Mouse (Mus musculus) MEL (cell line): Measurements from ENCODE around the gene Spef1. TPM values are rescaled to one million over a fixed set of nuclear protein-coding genes. Genes with fewer than 3 reads are reported as not detected.

Experiments
- DNase-seq: peaks from one replicate; pipeline ENCODE4 v3.0.0; 2011; ENCODE audit warnings: low read depth, low spot score
- H3K27ac ChIP-seq: 2 replicates; pipeline ENCODE4 v1.5.1; 2012; ENCODE audit warnings: low read depth, mild to moderate bottlenecking, control low read depth, low read length, moderate library complexity; ENCODE audit not compliant: control insufficient read depth
- H3K27me3 ChIP-seq, 2 experiments: fragments of 150-350 bp in 1 of 2; sonication (generic) in 1 of 2; 2 replicates each; pipeline ENCODE4 v1.6.1; 2012; ENCODE audit warnings: low read length in 2 of 2, mild to moderate bottlenecking in 2 of 2, improper control_type of control experiment in 1 of 2, moderate library complexity in 1 of 2; ENCODE audit not compliant: insufficient read depth in 2 of 2, control insufficient read depth in 1 of 2
- H3K36me3 ChIP-seq, 2 experiments: 2 replicates each; pipeline ENCODE4 v1.6.1; 2012 to 2014; ENCODE audit warnings: low read length in 2 of 2, improper control_type of control experiment in 1 of 2, inconsistent platforms in 1 of 2, mild to moderate bottlenecking in 1 of 2; ENCODE audit not compliant: insufficient read depth in 2 of 2, control insufficient read depth in 1 of 2
- H3K4me1 ChIP-seq, 2 experiments: fragments of 150-350 bp in 1 of 2; sonication (generic) in 1 of 2; 2 replicates each; pipeline ENCODE4 v1.6.1; 2012; ENCODE audit warnings: low read length in 2 of 2, improper control_type of control experiment in 1 of 2, mild to moderate bottlenecking in 1 of 2; ENCODE audit not compliant: insufficient read depth in 2 of 2, control insufficient read depth in 1 of 2
- H3K4me3 ChIP-seq, 2 experiments: fragments of 150-350 bp in 1 of 2; sonication (generic) in 1 of 2; 2 replicates each; pipeline ENCODE4 v1.5.1; 2012; ENCODE audit warnings: low read depth in 2 of 2, low read length in 2 of 2, mild to moderate bottlenecking in 2 of 2, moderate library complexity in 2 of 2, control low read depth in 1 of 2, improper control_type of control experiment in 1 of 2; ENCODE audit not compliant: control insufficient read depth in 1 of 2, insufficient read depth in 1 of 2
- H3K79me2 ChIP-seq: 2 replicates; pipeline ENCODE4 v1.6.1; 2012; ENCODE audit warnings: mild to moderate bottlenecking, low read length, moderate library complexity; ENCODE audit not compliant: control insufficient read depth, poor library complexity, insufficient read depth
- H3K9ac ChIP-seq: 2 replicates; pipeline ENCODE4 v1.6.1; 2012; ENCODE audit warnings: low read depth, mild to moderate bottlenecking, control low read depth, low read length, moderate library complexity; ENCODE audit not compliant: control insufficient read depth, poor library complexity, severe bottlenecking
- H3K9me3 ChIP-seq: fragments of 150-350 bp; sonication (generic); replicated peaks from 2 replicates; pipeline ENCODE4 v1.6.1; 2012; ENCODE audit warnings: mild to moderate bottlenecking, low read length, improper control_type of control experiment, moderate library complexity; ENCODE audit not compliant: insufficient read depth
- BHLHE40 ChIP-seq: IDR thresholded peaks from 2 replicates; pipeline ENCODE4 v1.6.1; 2012; ENCODE audit warnings: low read depth, mild to moderate bottlenecking, inconsistent platforms, low read length, improper control_type of control experiment, borderline replicate concordance
- CHD1 ChIP-seq: IDR thresholded peaks from 2 replicates; pipeline ENCODE4 v1.6.1; 2012; ENCODE audit warnings: low read depth, mild to moderate bottlenecking, inconsistent platforms, low read length, improper control_type of control experiment
- CHD2 ChIP-seq: IDR thresholded peaks from 2 replicates; pipeline ENCODE4 v1.6.1; 2011; ENCODE audit warnings: low read length, improper control_type of control experiment
- CTCF ChIP-seq, 3 experiments: IDR thresholded peaks in 2 of 3; conservative IDR thresholded peaks in 1 of 3; 2 replicates each; pipeline ENCODE4 v1.5.1; 2011 to 2012; ENCODE audit warnings: low read length in 3 of 3, low read depth in 2 of 3, mild to moderate bottlenecking in 2 of 3, improper control_type of control experiment in 1 of 3, inconsistent platforms in 1 of 3, mixed read lengths in 1 of 3, moderate library complexity in 1 of 3; ENCODE audit not compliant: control insufficient read depth in 1 of 3, insufficient read depth in 1 of 3, poor library complexity in 1 of 3, severe bottlenecking in 1 of 3
- E2F4 ChIP-seq: IDR thresholded peaks from 2 replicates; pipeline ENCODE4 v1.6.1; 2011; ENCODE audit warnings: low read depth, low read length, improper control_type of control experiment, borderline replicate concordance
- ELF1 ChIP-seq: IDR thresholded peaks from 2 replicates; pipeline ENCODE4 v1.6.1; 2014; ENCODE audit warnings: low read depth, mild to moderate bottlenecking, inconsistent platforms, low read length, improper control_type of control experiment, moderate library complexity
- EP300 ChIP-seq, 2 experiments: IDR thresholded peaks; 2 replicates each; pipeline ENCODE4 v1.6.1; 2011; ENCODE audit warnings: improper control_type of control experiment in 2 of 2, low read length in 2 of 2, low read depth in 1 of 2, mild to moderate bottlenecking in 1 of 2
- ETS1 ChIP-seq: IDR thresholded peaks from 2 replicates; pipeline ENCODE4 v1.6.1; 2012; ENCODE audit warnings: low read depth, mild to moderate bottlenecking, inconsistent platforms, low read length, improper control_type of control experiment, moderate library complexity
- GABPA ChIP-seq: IDR thresholded peaks from 2 replicates; pipeline ENCODE4 v1.6.1; 2012; ENCODE audit warnings: low read depth, mild to moderate bottlenecking, inconsistent platforms, low read length, improper control_type of control experiment, moderate library complexity
- GATA1 ChIP-seq: IDR thresholded peaks from 2 replicates; pipeline ENCODE4 v1.6.1; 2011; ENCODE audit warnings: low read depth, low read length, improper control_type of control experiment
- HCFC1 ChIP-seq: IDR thresholded peaks from 2 replicates; pipeline ENCODE4 v1.6.1; 2012; ENCODE audit warnings: low read depth, mild to moderate bottlenecking, inconsistent platforms, low read length, improper control_type of control experiment, moderate library complexity
- JUND ChIP-seq: IDR thresholded peaks from 2 replicates; pipeline ENCODE4 v1.6.1; 2011; ENCODE audit warnings: low read depth, mild to moderate bottlenecking, improper control_type of control experiment, low read length
- KAT2A ChIP-seq: conservative IDR thresholded peaks from 2 replicates; pipeline ENCODE4 v1.6.1; 2012; ENCODE audit warnings: low read depth, low read length, improper control_type of control experiment, inconsistent platforms
- MAFK ChIP-seq: IDR thresholded peaks from 2 replicates; pipeline ENCODE4 v1.6.1; 2011; ENCODE audit warnings: low read depth, mild to moderate bottlenecking, low read length, improper control_type of control experiment, borderline replicate concordance
- MAZ ChIP-seq: IDR thresholded peaks from 2 replicates; pipeline ENCODE4 v1.6.1; 2012; ENCODE audit warnings: low read depth, mild to moderate bottlenecking, inconsistent platforms, low read length, improper control_type of control experiment
- MEF2A ChIP-seq: IDR thresholded peaks from 2 replicates; pipeline ENCODE4 v1.6.1; 2014; ENCODE audit warnings: low read depth, mild to moderate bottlenecking, inconsistent platforms, low read length, improper control_type of control experiment; ENCODE audit not compliant: poor library complexity, insufficient replicate concordance, severe bottlenecking; ENCODE audit errors: extremely low read depth
- MXI1 ChIP-seq: IDR thresholded peaks from 2 replicates; pipeline ENCODE4 v1.6.1; 2011; ENCODE audit warnings: mild to moderate bottlenecking, low read depth, low read length, improper control_type of control experiment
- MYB ChIP-seq: IDR thresholded peaks from 2 replicates; pipeline ENCODE4 v1.6.1; 2011; ENCODE audit warnings: mild to moderate bottlenecking, low read depth, low read length, improper control_type of control experiment
- MYC ChIP-seq: IDR thresholded peaks from 2 replicates; pipeline ENCODE4 v1.6.1; 2011; ENCODE audit warnings: low read depth, mild to moderate bottlenecking, low read length, improper control_type of control experiment, moderate library complexity
- NELFE ChIP-seq: IDR thresholded peaks from 2 replicates; pipeline ENCODE4 v1.6.1; 2011; ENCODE audit warnings: low read depth, low read length, improper control_type of control experiment
- NRF1 ChIP-seq: IDR thresholded peaks from 2 replicates; pipeline ENCODE4 v1.6.1; 2014; ENCODE audit warnings: low read depth, mild to moderate bottlenecking, inconsistent platforms, low read length, improper control_type of control experiment, moderate library complexity; ENCODE audit not compliant: poor library complexity, insufficient read depth, severe bottlenecking
- POLR2A ChIP-seq, 2 experiments: IDR thresholded peaks; 2 replicates each; pipeline ENCODE4 v1.6.1; 2011 to 2012; ENCODE audit warnings: low read length in 2 of 2, mild to moderate bottlenecking in 2 of 2, control low read depth in 1 of 2, improper control_type of control experiment in 1 of 2, low read depth in 1 of 2, moderate library complexity in 1 of 2; ENCODE audit not compliant: control insufficient read depth in 1 of 2, insufficient read depth in 1 of 2, poor library complexity in 1 of 2
- POLR2AphosphoS2 ChIP-seq: IDR thresholded peaks from 2 replicates; pipeline ENCODE4 v1.6.1; 2011; ENCODE audit warnings: low read length, improper control_type of control experiment
- RAD21 ChIP-seq: IDR thresholded peaks from 2 replicates; pipeline ENCODE4 v1.6.1; 2011; ENCODE audit warnings: mild to moderate bottlenecking, low read depth, low read length, improper control_type of control experiment
- RCOR1 ChIP-seq: IDR thresholded peaks from 2 replicates; pipeline ENCODE4 v1.6.1; 2012; ENCODE audit warnings: low read depth, mild to moderate bottlenecking, inconsistent platforms, low read length, improper control_type of control experiment
- SIN3A ChIP-seq: IDR thresholded peaks from 2 replicates; pipeline ENCODE4 v1.6.1; 2012; ENCODE audit warnings: low read length, improper control_type of control experiment, inconsistent platforms
- SMC3 ChIP-seq: IDR thresholded peaks from 2 replicates; pipeline ENCODE4 v1.6.1; 2011; ENCODE audit warnings: low read depth, low read length, improper control_type of control experiment
- TAL1 ChIP-seq: IDR thresholded peaks from 2 replicates; pipeline ENCODE4 v1.6.1; 2012; ENCODE audit warnings: mild to moderate bottlenecking, inconsistent platforms, low read length, moderate library complexity, mixed read lengths
- TBP ChIP-seq: IDR thresholded peaks from 2 replicates; pipeline ENCODE4 v1.8.0; 2011; ENCODE audit warnings: low read depth, low read length, improper control_type of control experiment
- UBTF ChIP-seq: IDR thresholded peaks from 2 replicates; pipeline ENCODE4 v1.6.1; 2012; ENCODE audit warnings: low read depth, mild to moderate bottlenecking, inconsistent platforms, low read length, improper control_type of control experiment, moderate library complexity, borderline replicate concordance; ENCODE audit not compliant: insufficient read depth
- USF1 ChIP-seq: IDR thresholded peaks from 2 replicates; pipeline ENCODE4 v1.6.1; 2014; ENCODE audit warnings: low read depth, mild to moderate bottlenecking, inconsistent platforms, low read length, improper control_type of control experiment, moderate library complexity
- ZC3H11A ChIP-seq: IDR thresholded peaks from 2 replicates; pipeline ENCODE4 v1.6.1; 2012; ENCODE audit warnings: low read depth, mild to moderate bottlenecking, inconsistent platforms, low read length, improper control_type of control experiment
- ZKSCAN1 ChIP-seq: IDR thresholded peaks from 2 replicates; pipeline ENCODE4 v1.6.1; 2012; ENCODE audit warnings: low read depth, mild to moderate bottlenecking, inconsistent platforms, low read length, improper control_type of control experiment, moderate library complexity
- ZMIZ1 ChIP-seq: IDR thresholded peaks from 2 replicates; pipeline ENCODE4 v1.6.1; 2012; ENCODE audit warnings: low read depth, mild to moderate bottlenecking, inconsistent platforms, low read length, improper control_type of control experiment, moderate library complexity
- ZNF384 ChIP-seq: IDR thresholded peaks from 2 replicates; pipeline ENCODE4 v1.6.1; 2012; ENCODE audit warnings: low read depth, mild to moderate bottlenecking, inconsistent platforms, low read length, improper control_type of control experiment
- polyA plus RNA-seq, 2 experiments: library from polyadenylated mRNA; stranded (reverse) in 1 of 2; unstranded in 1 of 2; fragments of >175 nt in 1 of 2; fragments of >200 nt in 1 of 2; gene quantifications; 2 replicates each; pipeline versions ENCODE4 v1.2.1 to v1.2.4; 2012; ENCODE audit warnings: low replicate concordance in 2 of 2, low read depth in 1 of 2; ENCODE audit not compliant: insufficient read length in 2 of 2, insufficient read depth in 1 of 2, missing spikeins in 1 of 2
- total RNA-seq: library from RNA; depleted of rRNA; stranded (reverse); fragments of 300-350 nt; gene quantifications from 2 replicates; pipeline ENCODE4 v1.2.3, GENCODE M21; 2012; rRNA removed

Spef1 gene
- total RNA-seq (0.46 and 1.8 TPM in 2 replicates), polyA plus RNA-seq (1 to 10 TPM in 1 of 2 experiments, not detected in 1; 1.2 TPM)

GRCm38 (mm10) chr2:131186771-131187601, at the start of gene Spef1, which contains the start of gene Cdc25b:
TSS of gene Spef1 (minus strand) at chr2:131187282.
TSS of gene Cdc25b (plus strand) at chr2:131186949.
- Histone ChIP-seq H3K4me1 (peaks cover 15 to 33% of the 10 kb centered on the region in 2 experiments), H3K9me3 (no peaks in the 10 kb centered on the region), H3K27ac (peak within 1 kb of the TSS; percentile 48), H3K4me3 (peak within 1 kb of the TSS; percentile 84 to 88), H3K36me3 (peaks cover 0 to 31% of the 10 kb centered on the region in 2 experiments; a peak in 2 of 4 replicates), H3K79me2 (no peaks in the 10 kb centered on the region; the same call in none of the 2 replicates), H3K27me3 (no peaks in the 10 kb centered on the region), H3K9ac (peak within 1 kb of the TSS; percentile 79)
- peak; percentile 92 for DNase-seq
- TF ChIP-seq TAL1 (no peak), RCOR1 (no peak), GATA1 (no peak), CHD1 (peak; percentile 82; the same call in 1 of the 2 replicates), ZC3H11A (no peak), TBP (peak; percentile 57), ZMIZ1 (peak; percentile 78; the same call in 1 of the 2 replicates), USF1 (no peak), ZNF384 (no peak), HCFC1 (0 out of 2 replicates have a peak, but pooled peaks have one; percentile 29), ETS1 (0 out of 2 replicates have a peak, but pooled peaks have one; percentile 14), MYB (no peak), ELF1 (peak; percentile 65), SIN3A (peak; percentile 70), POLR2AphosphoS2 (peak; percentile 66; the same call in 1 of the 2 replicates), ZKSCAN1 (no peak), BHLHE40 (no peak), MXI1 (peak; percentile 47; the same call in 1 of the 2 replicates), NELFE (peak; percentile 72), NRF1 (no peak), UBTF (no peak), MAZ (0 out of 2 replicates have a peak, but pooled peaks have one; percentile 43), CHD2 (no peak), GABPA (no peak), MYC (no peak; the same call in 1 of the 2 replicates), MAFK (no peak), MEF2A (no peak), E2F4 (no peak), JUND (no peak), SMC3 (no peak), CTCF (IDR thresholded peaks at IDR 0.05 in 2 of 3, conservative IDR thresholded peaks at IDR 0.05 in 1 of 3; ENCODE audit: control insufficient read depth in 1 of 3, insufficient read depth in 1 of 3, low read depth in 2 of 3, low read length in 3 of 3, poor library complexity in 1 of 3, severe bottlenecking in 1 of 3) (peak in 2 of 3 experiments; percentile 6 to 19; a peak in 3 of 6 replicates), RAD21 (no peak), EP300 (IDR thresholded peaks at IDR 0.05; ENCODE audit: low read depth in 1 of 2, low read length in 2 of 2) (no peak), POLR2A (IDR thresholded peaks at IDR 0.05; ENCODE audit: control insufficient read depth in 1 of 2, insufficient read depth in 1 of 2, low read depth in 1 of 2, low read length in 2 of 2, poor library complexity in 1 of 2) (peak; percentile 21 to 71; a peak in 2 of 4 replicates), KAT2A (no peak)
